Mouse (Mus musculus) forebrain, embryonic 11.5 days (tissue): Measurements from ENCODE around the gene Ttn. TPM values are rescaled to one million over a fixed set of nuclear protein-coding genes. Genes with fewer than 3 reads are reported as not detected.

Experiments
- ATAC-seq: fragments of 200-750 bp; cut with Nextera tagmentation; replicated peaks from 2 replicates; pipeline ENCODE4 v1.8.0; 2017; ENCODE audit warnings: moderate TSS enrichment; ENCODE audit not compliant: low FRiP score
- DNase-seq: peaks from one replicate; pipeline ENCODE4 v3.0.0-alpha.2; 2017; ENCODE audit warnings: low spot score
- H3K27ac ChIP-seq: fragments of 300-500 bp; sonication (generic); 2 replicates; pipeline ENCODE4 v1.5.1; 2014; ENCODE audit warnings: low read depth, low read length
- H3K27me3 ChIP-seq: fragments of 300-500 bp; sonication (generic); 2 replicates; pipeline ENCODE4 v1.6.1; 2014; ENCODE audit warnings: mild to moderate bottlenecking, low read length, mixed read lengths; ENCODE audit not compliant: control insufficient read depth, insufficient read depth
- H3K36me3 ChIP-seq: fragments of 300-500 bp; sonication (generic); 2 replicates; pipeline ENCODE4 v1.6.1; 2014; ENCODE audit warnings: mild to moderate bottlenecking, low read length, moderate library complexity, mixed read lengths; ENCODE audit not compliant: control insufficient read depth, insufficient read depth
- H3K4me1 ChIP-seq: fragments of 300-500 bp; sonication (generic); replicated peaks from 2 replicates; pipeline ENCODE4 v1.6.1; 2014; ENCODE audit warnings: low read length, mixed read lengths; ENCODE audit not compliant: control insufficient read depth, insufficient read depth
- H3K4me2 ChIP-seq: fragments of 300-500 bp; sonication (generic); 2 replicates; pipeline ENCODE4 v1.6.1; 2014; ENCODE audit warnings: low read depth, mild to moderate bottlenecking, low read length, moderate library complexity, mixed read lengths; ENCODE audit not compliant: severe bottlenecking
- H3K4me3 ChIP-seq: fragments of 300-500 bp; sonication (generic); 2 replicates; pipeline ENCODE4 v1.5.1; 2014; ENCODE audit warnings: low read depth, low read length
- H3K9ac ChIP-seq: fragments of 300-500 bp; sonication (generic); 2 replicates; pipeline ENCODE4 v1.6.1; 2014; ENCODE audit warnings: low read length
- H3K9me3 ChIP-seq: fragments of 300-500 bp; sonication (generic); 2 replicates; pipeline ENCODE4 v1.6.1; 2016; ENCODE audit warnings: low read length, mixed read lengths; ENCODE audit not compliant: control insufficient read depth
- WGBS: fragments of 180-500 bp; shearing (Covaris S2); extraction: QIAGEN DNeasy Blood & Tissue Kit; methylation state at CpG from one replicate; pipeline ENCODE4 v1.1.7; 2014; 5-methylcytosine and 5-hydroxymethylcytosine counted together
- polyA plus RNA-seq: library from polyadenylated mRNA; unstranded; fragments of >200 nt; fragmentation: Nextera tagmentation; extraction: Ambion mirVana; gene quantifications from 2 replicates; pipeline ENCODE4 v1.2.1, GENCODE M21; 2014

Gene Ttn
- polyA plus RNA-seq, 1 experiment from 2014 or later, result 0.04 TPM

DNA sequence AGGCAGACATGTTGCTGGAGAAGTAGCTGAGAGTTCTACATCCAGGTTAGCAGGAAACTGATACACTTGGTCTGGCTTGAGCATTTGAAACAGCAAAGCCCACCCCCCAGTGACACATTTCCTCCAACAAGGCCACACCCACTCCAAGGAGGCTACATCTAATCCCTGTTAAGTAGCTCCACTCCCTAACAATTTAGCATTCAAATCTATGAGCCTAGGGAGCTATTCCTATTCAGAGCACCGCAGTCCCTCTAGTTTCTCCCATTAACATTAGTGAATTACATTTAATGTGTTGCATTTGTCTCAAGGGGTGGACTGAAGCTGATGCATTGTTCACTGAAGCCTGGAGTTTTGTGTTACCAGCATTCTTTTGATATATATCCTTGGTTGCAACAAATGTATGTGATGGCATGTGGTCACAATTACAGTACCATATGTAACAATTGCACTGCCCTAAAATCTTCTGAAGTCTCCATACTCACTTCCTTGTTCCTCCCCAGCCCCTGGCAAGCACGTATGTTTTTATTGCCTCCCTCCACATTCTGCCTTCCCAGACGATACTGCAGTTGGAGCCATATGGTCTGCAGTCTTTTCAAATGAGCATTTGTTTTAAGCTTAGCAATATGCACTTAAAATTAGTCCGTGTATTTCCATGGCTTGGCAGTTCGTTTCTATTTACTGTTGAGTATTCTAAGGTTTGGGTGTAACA is 10.3 kb upstream of the Ttn start:
- no peak overlapping the region for H3K4me2 ChIP-seq
- no peak overlapping the region for H3K4me3 ChIP-seq
- no peaks in the 10 kb centered on the region for H3K36me3 ChIP-seq
- DNase-seq, result no peak
- 81% methylated on average over 5 of the region's 5 CpGs for WGBS
- H3K9ac ChIP-seq, result no peak overlapping the region
- H3K27me3 ChIP-seq, result no peaks in the 10 kb centered on the region
- ATAC-seq, result no peak
- H3K4me1 ChIP-seq, result no peaks in the 10 kb centered on the region
- H3K9me3 ChIP-seq, result no peaks in the 10 kb centered on the region
- H3K27ac ChIP-seq, result no peak overlapping the region

DNA sequence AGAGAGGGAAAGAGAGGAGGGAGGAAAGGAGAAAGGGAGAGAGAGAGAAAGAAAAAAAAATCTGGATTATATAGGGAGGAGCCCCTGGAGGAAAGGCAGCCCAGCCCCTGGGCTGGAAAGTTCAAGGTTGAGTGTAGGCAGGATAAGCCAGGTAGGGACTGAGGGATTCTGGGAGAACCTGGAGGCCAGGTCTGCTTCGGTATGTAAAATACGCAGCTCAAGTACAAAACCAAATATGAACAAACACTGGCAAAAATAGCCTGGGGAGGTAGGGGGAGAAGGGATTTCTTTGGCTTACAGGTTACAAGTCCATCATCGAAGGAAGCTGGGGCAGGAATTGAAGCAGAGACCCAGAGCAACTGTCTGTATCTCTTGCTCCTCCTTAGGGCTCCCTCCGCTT is 5.0 kb upstream of the Ttn start:
- ATAC-seq (no peak), DNase-seq (no peak)
- H3K9me3 ChIP-seq, result no peaks in the 10 kb centered on the region
- no peak overlapping the region for H3K4me3 ChIP-seq
- H3K27me3 ChIP-seq, result no peaks in the 10 kb centered on the region
- WGBS, result 96% methylated on average over 4 of the region's 4 CpGs
- H3K4me2 ChIP-seq, result no peak overlapping the region
- H3K9ac ChIP-seq, result no peak overlapping the region
- no peaks in the 10 kb centered on the region for H3K4me1 ChIP-seq
- H3K27ac ChIP-seq, result no peak overlapping the region
- no peaks in the 10 kb centered on the region for H3K36me3 ChIP-seq

DNA sequence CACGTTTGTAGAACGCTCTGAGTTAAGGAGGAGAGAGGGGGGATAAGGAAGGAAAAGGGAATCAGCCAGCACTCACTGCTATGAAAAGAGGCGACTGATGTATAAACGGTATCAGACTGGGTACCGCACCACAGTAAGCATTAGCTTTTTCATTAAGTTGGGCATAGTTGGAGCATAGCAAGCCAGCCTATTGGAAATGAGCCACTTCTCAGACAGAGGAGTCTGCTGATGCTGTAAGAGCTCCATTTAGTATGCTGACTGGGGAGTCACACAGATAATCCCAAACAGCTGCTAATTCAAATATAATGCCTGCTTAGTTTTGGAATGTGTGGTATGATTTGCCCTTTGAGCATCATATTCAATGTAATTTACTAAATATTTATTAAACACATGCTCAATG is 2.0 kb upstream of the Ttn start:
- WGBS, result 92% methylated on average over 5 of the region's 5 CpGs
- H3K36me3 ChIP-seq, result no peaks in the 10 kb centered on the region
- H3K27ac ChIP-seq, result no peak overlapping the region
- H3K9ac ChIP-seq, result no peak overlapping the region
- no peak overlapping the region for H3K4me3 ChIP-seq
- no peaks in the 10 kb centered on the region for H3K4me1 ChIP-seq
- H3K4me2 ChIP-seq, result no peak overlapping the region
- DNase-seq, result no peak
- no peaks in the 10 kb centered on the region for H3K9me3 ChIP-seq
- no peaks in the 10 kb centered on the region for H3K27me3 ChIP-seq
- ATAC-seq, result no peak

DNA sequence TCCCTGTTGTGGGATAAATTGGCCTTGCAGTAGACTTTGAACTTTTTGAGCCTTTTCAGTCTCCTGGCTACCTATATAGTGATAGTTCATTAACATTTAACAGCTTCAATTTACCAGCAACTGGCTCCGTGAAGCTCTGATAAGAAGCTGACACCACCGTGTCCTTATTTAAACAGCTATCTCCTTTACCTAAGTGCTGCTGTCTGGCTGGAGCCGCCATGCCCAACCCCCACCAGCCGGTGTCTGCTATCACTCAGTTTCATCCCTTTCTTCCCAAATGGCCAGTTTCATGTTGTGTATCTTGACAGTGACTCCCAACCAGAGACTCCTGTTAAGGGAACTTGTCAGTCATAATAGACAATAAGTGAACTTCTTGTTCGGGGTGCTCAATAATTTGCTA is 1.3 kb upstream of the Ttn start:
- Histone ChIP-seq H3K4me2 (no peak overlapping the region), H3K27me3 (no peaks in the 10 kb centered on the region), H3K9ac (no peak overlapping the region), H3K4me1 (no peaks in the 10 kb centered on the region), H3K9me3 (no peaks in the 10 kb centered on the region), H3K4me3 (no peak overlapping the region), H3K36me3 (no peaks in the 10 kb centered on the region), H3K27ac (no peak overlapping the region)
- WGBS, result 78% methylated on average over 5 of the region's 5 CpGs
- ATAC-seq, result no peak
- DNase-seq, result no peak

DNA sequence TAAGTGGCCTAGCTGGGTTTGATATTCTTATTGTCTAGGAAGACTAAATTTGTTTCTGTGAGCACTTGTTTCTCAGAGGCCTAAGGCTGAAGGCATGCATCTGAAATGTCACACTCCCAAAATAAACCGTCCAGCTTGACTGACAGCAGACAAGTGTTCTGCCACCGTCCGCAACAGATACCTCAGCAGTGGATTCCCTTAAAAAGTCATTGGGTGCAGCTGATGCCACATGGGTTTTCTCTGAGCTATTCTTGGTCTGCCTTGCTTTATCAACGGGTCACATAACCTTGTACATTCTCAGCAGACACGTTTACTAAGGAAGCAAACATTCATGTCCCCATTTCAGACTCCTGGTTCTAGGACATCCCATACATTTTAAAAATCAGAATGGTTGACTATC is 630 bp downstream of the Ttn start:
- no peak for ATAC-seq
- Histone ChIP-seq H3K27ac (no peak overlapping the region), H3K4me3 (no peak overlapping the region), H3K9ac (no peak overlapping the region), H3K4me2 (no peak overlapping the region), H3K36me3 (no peaks in the 10 kb centered on the region), H3K4me1 (no peaks in the 10 kb centered on the region), H3K27me3 (no peaks in the 10 kb centered on the region), H3K9me3 (no peaks in the 10 kb centered on the region)
- 77% methylated on average over 5 of the region's 5 CpGs for WGBS
- DNase-seq, result no peak

DNA sequence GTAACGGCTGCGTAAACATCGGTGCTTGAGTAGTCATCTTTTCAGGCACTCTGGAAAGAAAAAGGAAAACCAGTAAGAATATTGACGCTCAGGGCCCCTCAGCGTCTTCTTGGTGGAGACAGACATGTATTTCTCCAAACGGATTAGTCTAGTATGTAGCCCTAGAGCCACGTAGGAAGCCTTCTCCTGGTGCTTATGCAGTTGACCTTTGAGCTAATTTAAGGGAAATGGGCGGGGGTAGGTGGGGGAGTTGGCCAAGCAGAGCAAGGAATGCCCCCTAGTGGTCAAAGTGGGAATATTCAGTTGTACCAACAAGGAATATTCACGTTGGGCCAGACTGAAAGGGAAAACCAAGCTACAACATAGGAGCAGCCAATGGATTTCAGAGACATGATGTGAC is 2.2 kb downstream of the Ttn start:
- no peak overlapping the region for H3K4me3 ChIP-seq
- DNase-seq (no peak), ATAC-seq (0 out of 2 replicates have a peak, but pooled peaks have one; percentile 36)
- no peaks in the 10 kb centered on the region for H3K36me3 ChIP-seq
- H3K4me2 ChIP-seq, result no peak overlapping the region
- no peak overlapping the region for H3K27ac ChIP-seq
- H3K9me3 ChIP-seq, result no peaks in the 10 kb centered on the region
- H3K27me3 ChIP-seq, result no peaks in the 10 kb centered on the region
- no peaks in the 10 kb centered on the region for H3K4me1 ChIP-seq
- WGBS, result 49% methylated on average over 9 of the region's 9 CpGs
- no peak overlapping the region for H3K9ac ChIP-seq

DNA sequence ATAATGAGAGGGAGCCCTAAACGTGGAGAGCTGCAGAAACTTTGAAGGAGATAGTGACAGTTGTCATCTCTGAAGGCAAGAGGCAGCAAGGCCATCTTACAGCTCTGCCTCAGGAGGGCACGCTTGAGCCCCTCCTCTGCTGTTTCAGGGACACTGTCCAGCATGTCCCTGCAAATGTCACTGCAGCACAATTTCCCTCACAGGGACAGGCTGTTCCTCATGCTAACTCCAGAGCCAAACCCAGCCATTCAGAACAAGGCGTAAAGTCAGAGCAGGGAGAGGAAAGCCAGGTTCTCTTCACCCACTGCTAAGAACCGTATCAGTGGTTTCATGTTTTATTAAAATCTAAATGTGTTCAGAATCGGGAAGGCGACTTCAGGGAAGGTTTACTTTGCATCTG is 4.7 kb downstream of the Ttn start:
- 78% methylated on average over 6 of the region's 6 CpGs for WGBS
- no peak for ATAC-seq
- H3K9ac ChIP-seq, result no peak overlapping the region
- DNase-seq, result no peak
- no peaks in the 10 kb centered on the region for H3K4me1 ChIP-seq
- no peak overlapping the region for H3K27ac ChIP-seq
- H3K4me3 ChIP-seq, result no peak overlapping the region
- no peaks in the 10 kb centered on the region for H3K27me3 ChIP-seq
- H3K4me2 ChIP-seq, result no peak overlapping the region
- no peaks in the 10 kb centered on the region for H3K9me3 ChIP-seq
- no peaks in the 10 kb centered on the region for H3K36me3 ChIP-seq

DNA sequence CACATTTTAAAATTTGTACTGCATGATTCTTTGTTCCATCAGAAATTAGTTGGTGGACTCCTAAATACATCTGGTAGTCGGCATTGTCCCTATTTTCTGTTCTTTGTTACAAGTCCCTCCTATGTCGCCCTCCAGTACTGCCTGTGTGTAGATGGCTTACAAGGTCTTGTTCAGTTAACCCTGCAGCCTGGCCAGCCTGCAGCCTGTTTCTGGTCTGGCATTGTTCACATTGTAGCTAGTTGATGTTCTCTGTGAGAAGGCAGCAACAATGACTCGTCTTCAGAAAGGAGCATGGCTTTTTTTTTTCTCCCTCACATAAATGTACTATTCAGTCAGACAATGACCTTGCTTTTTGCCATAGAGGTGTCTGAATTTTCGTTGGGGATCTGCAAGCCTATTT is 10.3 kb downstream of the Ttn start:
- no peak overlapping the region for H3K9ac ChIP-seq
- 46% methylated on average over 4 of the region's 4 CpGs for WGBS
- no peaks in the 10 kb centered on the region for H3K27me3 ChIP-seq
- no peaks in the 10 kb centered on the region for H3K4me1 ChIP-seq
- ATAC-seq (no peak), DNase-seq (no peak)
- no peaks in the 10 kb centered on the region for H3K9me3 ChIP-seq
- no peak overlapping the region for H3K4me2 ChIP-seq
- no peak overlapping the region for H3K27ac ChIP-seq
- H3K4me3 ChIP-seq, result no peak overlapping the region
- no peaks in the 10 kb centered on the region for H3K36me3 ChIP-seq

DNA sequence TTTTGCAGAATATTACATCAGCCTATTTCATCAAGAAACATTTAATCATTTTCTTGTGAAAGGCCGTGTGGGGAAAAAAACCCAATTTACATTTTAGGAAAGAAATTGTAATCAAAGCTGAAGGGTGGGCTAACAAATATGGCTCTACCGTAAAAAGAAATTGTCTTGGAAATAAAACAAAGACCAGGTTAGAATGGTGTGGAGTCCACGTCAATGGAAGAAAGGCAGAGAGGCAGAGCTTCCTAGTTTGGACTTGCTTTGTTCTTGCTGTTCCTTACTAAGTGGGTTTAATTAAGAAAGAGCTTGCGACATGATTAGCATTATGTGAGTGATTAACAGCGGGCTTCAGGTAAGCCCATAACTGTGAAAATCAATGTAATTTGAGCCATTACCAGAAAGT is 11.3 kb downstream of the Ttn start:
- H3K4me3 ChIP-seq, result no peak overlapping the region
- no peaks in the 10 kb centered on the region for H3K4me1 ChIP-seq
- ATAC-seq, result no peak
- no peak for DNase-seq
- H3K4me2 ChIP-seq, result no peak overlapping the region
- 50% methylated on average over 5 of the region's 5 CpGs for WGBS
- no peaks in the 10 kb centered on the region for H3K9me3 ChIP-seq
- no peaks in the 10 kb centered on the region for H3K36me3 ChIP-seq
- H3K9ac ChIP-seq, result no peak overlapping the region
- H3K27ac ChIP-seq, result no peak overlapping the region
- H3K27me3 ChIP-seq, result no peaks in the 10 kb centered on the region
